Mouse (Mus musculus) heart, embryonic 11.5 days (tissue): ENCODE data around the gene 6430571L13Rik. TPM values are rescaled to one million over a fixed set of nuclear protein-coding genes. Genes with fewer than 3 reads are reported as not detected.

Experiments used
- ATAC-seq: fragments of 200-750 bp; cut with Nextera tagmentation; replicated peaks from 2 replicates; pipeline ENCODE4 v1.8.0; 2017; ENCODE audit warnings: moderate library complexity; ENCODE audit not compliant: insufficient number of reproducible peaks, low FRiP score, low TSS enrichment
- H3K27ac ChIP-seq: fragments of 300-500 bp; sonication (generic); 2 replicates; pipeline ENCODE4 v1.5.1; 2014; ENCODE audit warnings: mild to moderate bottlenecking, low read depth, low read length
- H3K27me3 ChIP-seq: fragments of 300-500 bp; sonication (generic); 2 replicates; pipeline ENCODE4 v1.6.1; 2014; ENCODE audit warnings: mild to moderate bottlenecking, low read length, mixed read lengths; ENCODE audit not compliant: control insufficient read depth, insufficient read depth
- H3K36me3 ChIP-seq: fragments of 300-500 bp; sonication (generic); 2 replicates; pipeline ENCODE4 v1.6.1; 2014; ENCODE audit warnings: mild to moderate bottlenecking, low read length, moderate library complexity, mixed read lengths; ENCODE audit not compliant: control insufficient read depth, insufficient read depth
- H3K4me1 ChIP-seq: fragments of 300-500 bp; sonication (generic); 2 replicates; pipeline ENCODE4 v1.6.1; 2014; ENCODE audit warnings: low read length; ENCODE audit not compliant: control insufficient read depth, insufficient read depth
- H3K4me2 ChIP-seq: fragments of 300-500 bp; sonication (generic); 2 replicates; pipeline ENCODE4 v1.6.1; 2014; ENCODE audit warnings: mild to moderate bottlenecking, moderate library complexity
- H3K4me3 ChIP-seq: fragments of 300-500 bp; sonication (generic); 2 replicates; pipeline ENCODE4 v1.5.1; 2014; ENCODE audit warnings: low read depth, low read length
- H3K9ac ChIP-seq: fragments of 300-500 bp; sonication (generic); 2 replicates; pipeline ENCODE4 v1.6.1; 2014; ENCODE audit warnings: mild to moderate bottlenecking, low read depth, low read length, moderate library complexity
- H3K9me3 ChIP-seq: fragments of 300-500 bp; sonication (generic); replicated peaks from 2 replicates; pipeline ENCODE4 v1.6.1; 2016; ENCODE audit warnings: low read length; ENCODE audit not compliant: control insufficient read depth
- WGBS: fragments of 180-500 bp; shearing (Covaris S2); extraction: QIAGEN DNeasy Blood & Tissue Kit; methylation state at CpG from one replicate; pipeline ENCODE4 v1.1.7; 2014; ENCODE audit not compliant: insufficient replicate concordance; 5-methylcytosine and 5-hydroxymethylcytosine counted together
- polyA plus RNA-seq: library from polyadenylated mRNA; unstranded; fragments of >200 nt; fragmentation: Nextera tagmentation; extraction: Ambion mirVana; gene quantifications from 2 replicates; pipeline ENCODE4 v1.2.1, GENCODE M21; 2014

Gene 6430571L13Rik
- polyA plus RNA-seq, 1 experiment from 2014 or later: 0.92 TPM

DNA sequence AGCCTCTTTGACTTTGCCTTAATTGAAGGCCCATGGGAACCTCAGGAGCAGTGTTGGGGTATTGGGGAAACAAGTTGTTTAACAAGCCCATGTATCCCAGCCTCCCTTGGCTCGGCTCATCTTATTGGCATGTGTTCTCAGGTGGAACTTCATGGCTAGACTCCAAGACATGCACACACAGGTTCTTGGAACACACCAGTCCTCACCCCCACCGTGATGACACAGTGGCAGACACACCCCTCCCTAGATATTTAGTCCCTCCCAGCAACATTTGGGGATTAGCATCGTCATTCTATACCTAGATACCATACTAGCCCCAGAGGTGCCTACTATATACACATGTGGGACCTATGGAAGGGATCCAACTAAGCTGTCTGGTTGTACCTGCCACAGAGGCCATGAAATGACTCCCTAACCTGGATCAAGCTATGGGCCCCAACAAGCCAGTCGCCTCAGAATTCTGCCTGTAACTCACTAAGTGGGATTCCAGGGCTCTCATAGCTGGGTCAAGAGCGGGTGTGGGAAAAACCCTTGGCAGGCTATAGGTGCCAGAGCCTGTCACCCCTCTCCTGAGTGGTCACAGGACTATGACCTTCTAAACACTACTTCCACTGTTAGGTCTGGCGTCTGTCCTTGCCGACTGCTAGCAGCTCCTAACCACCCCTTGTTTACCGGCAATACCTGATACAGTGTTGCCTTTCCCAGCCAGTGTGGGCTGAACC is 42.2 kb upstream of the 6430571L13Rik start:
- peaks cover 43% of the 10 kb centered on the region for H3K4me1 ChIP-seq
- no peaks in the 10 kb centered on the region for H3K27me3 ChIP-seq
- H3K36me3 ChIP-seq: 0 out of 2 replicates have a peak, but pooled peaks cover 7% of the 10 kb centered on the region
- H3K27ac ChIP-seq: no peak overlapping the region; the same call in 1 of the 2 replicates
- 56% methylated on average over 8 of the region's 8 CpGs for WGBS
- H3K9me3 ChIP-seq: no peaks in the 10 kb centered on the region
- H3K4me3 ChIP-seq: peak overlapping the region; percentile 74
- H3K4me2 ChIP-seq: peak overlapping the region; percentile 97
- peak overlapping the region; percentile 84; the same call in 1 of the 2 replicates for H3K9ac ChIP-seq
- no peak for ATAC-seq

DNA sequence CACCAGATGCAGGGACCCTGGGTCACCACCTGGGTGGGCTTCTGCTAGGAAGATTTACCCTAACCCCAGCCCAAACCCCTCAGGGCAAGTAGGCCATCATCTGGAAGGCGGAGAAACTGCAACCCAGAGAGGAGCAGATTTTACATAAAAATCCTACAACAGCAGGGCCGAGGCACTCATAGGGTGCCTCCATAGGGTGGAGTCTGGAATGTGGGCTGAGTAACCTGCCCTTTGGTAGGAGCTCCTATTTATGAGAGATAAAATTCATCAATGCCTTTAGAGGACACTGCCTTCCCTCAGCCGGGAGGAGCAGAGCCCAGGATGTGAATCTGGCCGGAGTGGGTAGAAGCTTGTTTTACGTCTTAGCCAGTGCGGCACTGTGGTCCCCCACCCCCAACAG is 41.5 kb upstream of the 6430571L13Rik start:
- peak overlapping the region; percentile 6 for H3K4me3 ChIP-seq
- no peaks in the 10 kb centered on the region for H3K27me3 ChIP-seq
- whole genome bisulfite sequencing: 85% methylated on average over 6 of the region's 6 CpGs
- H3K36me3 ChIP-seq: 0 out of 2 replicates have a peak, but pooled peaks cover 7% of the 10 kb centered on the region
- no peak for ATAC-seq
- no peak overlapping the region; the same call in 1 of the 2 replicates for H3K27ac ChIP-seq
- peak overlapping the region; percentile 97 for H3K4me2 ChIP-seq
- no peaks in the 10 kb centered on the region for H3K9me3 ChIP-seq
- peaks cover 45% of the 10 kb centered on the region for H3K4me1 ChIP-seq
- H3K9ac ChIP-seq: peak overlapping the region; percentile 3; the same call in 1 of the 2 replicates

DNA sequence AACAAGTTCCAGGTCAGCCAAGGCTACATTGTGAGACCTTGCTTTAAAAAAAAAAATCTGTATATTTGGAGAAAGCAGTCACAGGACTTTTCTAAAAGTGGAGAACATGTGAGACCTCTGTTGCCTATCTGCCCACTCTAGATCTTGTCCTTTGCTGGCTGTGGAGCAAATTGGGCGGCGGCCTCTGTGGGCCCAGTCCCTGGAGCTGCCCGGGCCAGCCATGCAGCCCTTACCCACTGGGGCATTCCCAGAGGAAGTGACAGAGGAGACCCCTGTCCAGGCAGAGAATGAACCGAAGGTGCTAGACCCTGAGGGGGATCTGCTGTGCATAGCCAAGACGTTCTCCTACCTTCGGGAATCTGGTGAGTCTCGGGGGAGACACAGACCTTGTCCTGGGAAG is 40.6 kb upstream of the 6430571L13Rik start:
- Histone ChIP-seq H3K4me2 (no peak overlapping the region; the same call in 1 of the 2 replicates), H3K9me3 (no peaks in the 10 kb centered on the region), H3K36me3 (0 out of 2 replicates have a peak, but pooled peaks cover 7% of the 10 kb centered on the region), H3K9ac (no peak overlapping the region), H3K4me3 (no peak overlapping the region), H3K27me3 (no peaks in the 10 kb centered on the region), H3K4me1 (peaks cover 45% of the 10 kb centered on the region), H3K27ac (no peak overlapping the region)
- 91% methylated on average over 7 of the region's 7 CpGs for WGBS
- no peak for ATAC-seq

DNA sequence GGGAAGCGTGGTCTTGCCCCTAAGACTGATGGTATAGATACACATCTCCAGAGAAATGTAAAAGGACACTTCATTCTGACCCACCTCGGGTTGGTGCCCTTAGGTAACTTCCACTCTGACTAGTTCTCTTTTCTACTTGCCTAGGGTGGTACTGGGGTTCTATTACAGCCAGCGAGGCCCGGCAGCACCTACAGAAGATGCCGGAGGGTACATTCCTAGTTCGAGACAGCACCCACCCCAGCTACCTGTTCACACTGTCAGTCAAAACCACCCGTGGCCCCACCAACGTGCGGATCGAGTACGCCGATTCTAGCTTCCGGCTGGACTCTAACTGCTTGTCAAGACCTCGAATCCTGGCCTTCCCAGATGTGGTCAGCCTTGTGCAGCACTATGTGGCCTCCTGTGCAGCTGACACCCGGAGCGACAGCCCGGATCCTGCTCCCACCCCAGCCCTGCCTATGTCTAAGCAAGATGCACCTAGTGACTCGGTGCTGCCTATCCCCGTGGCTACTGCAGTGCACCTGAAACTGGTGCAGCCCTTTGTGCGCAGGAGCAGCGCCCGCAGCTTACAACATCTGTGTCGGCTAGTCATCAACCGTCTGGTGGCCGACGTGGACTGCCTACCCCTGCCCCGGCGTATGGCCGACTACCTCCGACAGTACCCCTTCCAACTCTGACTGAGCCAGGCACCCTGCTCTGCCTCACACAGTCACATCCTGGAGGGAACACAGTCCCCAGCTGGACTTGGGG is 40.0 kb upstream of the 6430571L13Rik start:
- no peak for ATAC-seq
- H3K9me3 ChIP-seq: no peaks in the 10 kb centered on the region
- H3K36me3 ChIP-seq: 0 out of 2 replicates have a peak, but pooled peaks cover 7% of the 10 kb centered on the region
- peaks cover 47% of the 10 kb centered on the region for H3K4me1 ChIP-seq
- 86% methylated on average over 30 of the region's 30 CpGs for WGBS
- H3K27ac ChIP-seq: no peak overlapping the region
- H3K9ac ChIP-seq: no peak overlapping the region
- no peak overlapping the region for H3K4me3 ChIP-seq
- H3K4me2 ChIP-seq: no peak overlapping the region
- no peaks in the 10 kb centered on the region for H3K27me3 ChIP-seq

DNA sequence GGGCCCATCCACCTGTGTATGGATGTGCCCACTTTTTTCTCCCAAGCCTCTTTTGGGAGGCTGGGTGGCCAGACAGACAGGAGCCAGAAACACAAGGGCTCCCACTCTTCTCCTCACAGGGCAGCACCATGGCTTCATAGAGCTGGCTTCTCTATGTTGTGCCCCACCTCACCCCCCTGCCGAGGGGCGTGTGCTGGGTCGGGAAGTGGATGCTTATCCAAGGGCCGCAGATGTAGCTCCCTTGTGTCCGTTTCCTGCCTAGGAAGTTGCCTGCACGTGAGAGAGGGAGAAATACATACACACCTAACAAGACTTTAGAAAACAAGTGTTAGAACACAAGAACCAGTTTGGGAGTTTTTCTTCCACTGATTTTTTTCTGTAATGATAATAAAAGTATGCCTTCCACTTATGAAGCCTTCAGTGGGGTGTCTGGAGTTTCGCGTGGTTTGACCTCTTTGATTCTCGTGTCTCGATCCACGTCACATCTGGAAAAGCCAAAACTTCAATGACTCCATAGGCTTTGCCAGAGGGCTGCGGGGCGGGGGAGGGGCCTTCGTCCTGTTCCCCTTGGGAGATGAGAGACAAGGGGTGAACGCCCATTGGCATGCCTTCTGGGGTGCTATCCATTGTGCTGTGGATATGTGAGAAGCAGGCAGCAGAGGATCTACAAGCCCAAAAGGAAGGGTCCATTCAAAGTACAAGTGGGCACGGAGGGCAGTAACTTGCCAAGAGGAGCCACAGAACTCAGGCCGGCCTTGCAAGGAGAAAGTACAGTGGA is 38.7 kb upstream of the 6430571L13Rik start:
- Histone ChIP-seq H3K9me3 (no peaks in the 10 kb centered on the region), H3K4me1 (peaks cover 51% of the 10 kb centered on the region), H3K4me2 (no peak overlapping the region), H3K36me3 (0 out of 2 replicates have a peak, but pooled peaks cover 7% of the 10 kb centered on the region), H3K27ac (peak overlapping the region; percentile 46), H3K27me3 (no peaks in the 10 kb centered on the region), H3K9ac (no peak overlapping the region), H3K4me3 (no peak overlapping the region)
- ATAC-seq: no peak
- WGBS: 67% methylated on average over 17 of the region's 17 CpGs

DNA sequence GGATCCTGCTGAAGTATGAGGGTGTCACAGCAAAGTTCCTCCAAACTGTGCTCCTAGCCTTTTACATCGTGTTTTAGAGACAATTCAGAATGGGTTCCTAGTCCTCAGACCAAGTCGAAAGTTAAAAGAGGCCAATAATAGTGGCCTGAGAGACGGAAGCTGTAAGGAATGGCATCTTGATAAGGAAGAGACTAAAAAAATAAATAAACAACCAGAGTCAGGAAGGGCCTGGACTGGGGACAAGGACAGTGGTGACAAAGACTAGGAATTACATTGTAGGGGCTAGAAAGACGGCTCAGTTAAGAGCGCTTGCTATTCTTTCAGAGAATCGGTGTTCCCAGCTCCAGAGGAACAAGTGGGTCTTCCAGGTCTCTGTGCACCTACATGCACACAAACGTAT is 37.8 kb upstream of the 6430571L13Rik start:
- H3K9ac ChIP-seq: no peak overlapping the region
- no peaks in the 10 kb centered on the region for H3K9me3 ChIP-seq
- WGBS: 42% methylated on average over 7 of the region's 7 CpGs
- ATAC-seq: no peak
- H3K36me3 ChIP-seq: 0 out of 2 replicates have a peak, but pooled peaks cover 7% of the 10 kb centered on the region
- peaks cover 53% of the 10 kb centered on the region for H3K4me1 ChIP-seq
- no peak overlapping the region; the same call in 1 of the 2 replicates for H3K4me2 ChIP-seq
- no peaks in the 10 kb centered on the region for H3K27me3 ChIP-seq
- no peak overlapping the region for H3K4me3 ChIP-seq
- peak overlapping the region; percentile 57; the same call in 1 of the 2 replicates for H3K27ac ChIP-seq

DNA sequence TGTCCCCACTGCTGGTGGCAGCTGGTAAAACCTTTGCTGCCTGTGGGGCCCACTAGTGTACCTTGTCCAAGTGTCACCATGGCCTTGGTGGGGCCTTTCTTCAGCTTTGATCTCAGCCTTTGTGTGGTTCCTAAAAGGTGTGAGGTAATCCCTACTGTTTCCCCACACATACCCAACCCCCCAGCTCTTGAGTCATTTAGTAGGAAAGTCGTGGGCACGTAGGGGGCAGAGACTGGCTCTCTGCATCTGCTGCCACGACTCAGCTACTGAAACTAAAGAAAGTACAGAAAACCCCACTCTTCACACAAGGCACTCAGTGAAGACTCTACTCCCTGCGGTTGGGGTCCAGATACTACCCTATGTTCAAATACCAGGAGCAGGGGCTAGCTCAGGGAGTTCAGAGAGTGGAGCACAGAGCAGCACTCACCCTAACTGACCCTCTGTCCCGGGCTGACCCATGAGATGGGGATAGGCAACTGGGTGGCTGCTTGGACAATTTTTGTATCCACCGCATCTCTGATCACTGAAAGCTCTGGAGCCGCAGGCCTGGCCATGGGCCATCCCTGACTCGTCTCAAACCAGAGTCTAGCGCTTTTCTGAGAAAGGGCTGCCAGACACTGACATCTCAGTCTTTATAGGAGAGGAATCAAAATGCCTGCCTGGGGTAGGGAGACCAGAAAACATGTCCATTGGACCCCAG is 37.1 kb upstream of the 6430571L13Rik start:
- 0 out of 2 replicates have a peak overlapping the region, but pooled peaks have one; percentile 39 for H3K9ac ChIP-seq
- peak overlapping the region; percentile 57; the same call in 1 of the 2 replicates for H3K27ac ChIP-seq
- H3K4me2 ChIP-seq: no peak overlapping the region
- H3K9me3 ChIP-seq: no peaks in the 10 kb centered on the region
- WGBS: 65% methylated on average over 9 of the region's 9 CpGs
- 0 out of 2 replicates have a peak, but pooled peaks cover 7% of the 10 kb centered on the region for H3K36me3 ChIP-seq
- no peak overlapping the region for H3K4me3 ChIP-seq
- peaks cover 54% of the 10 kb centered on the region for H3K4me1 ChIP-seq
- ATAC-seq: no peak
- H3K27me3 ChIP-seq: no peaks in the 10 kb centered on the region
